Mouse (Mus musculus): ENCODE data around the gene Spta1. TPM values are rescaled to one million over a fixed set of nuclear protein-coding genes. Genes with fewer than 3 reads are reported as not detected.

Spta1 gene
- total RNA-seq (2012; rRNA removed): 39.1 and 43.5 TPM in 2 replicates
- polyA plus RNA-seq (2012; ENCODE audit: insufficient read depth in 1 of 2, insufficient read length in 2 of 2, low read depth in 1 of 2, low replicate concordance in 2 of 2, missing spikeins in 1 of 2): 10 to 100 TPM; 46.1 to 98.0 TPM

DNA sequence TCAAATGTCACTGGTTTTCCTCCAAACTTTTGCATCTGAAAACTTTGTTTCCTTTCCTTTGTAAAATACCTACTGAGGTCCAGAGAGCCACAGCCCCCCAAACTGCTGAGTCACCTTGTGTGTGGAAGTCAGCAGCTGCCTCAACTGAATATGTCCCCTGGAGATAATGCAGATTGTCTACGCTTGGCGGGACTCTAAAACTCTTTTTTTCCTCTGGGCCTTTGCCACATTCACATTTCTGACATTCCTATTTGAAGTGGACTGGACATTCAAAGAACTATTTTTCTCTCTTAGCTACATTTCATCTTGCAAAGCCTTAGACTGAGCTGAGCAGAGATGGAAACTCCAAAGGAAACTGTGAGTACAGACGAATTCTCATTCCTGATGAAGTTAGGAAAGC lies at the start of gene Spta1:
Spta1 (plus strand) TSS at position 172 of the 400 bp plus-strand sequence.
- Histone ChIP-seq H3K27ac (ENCODE audit: control insufficient read depth, low read depth, low read length) (peak within 1 kb of the TSS; percentile 96), H3K9me3 (replicated peaks; ENCODE audit: insufficient read depth, low read length) (no peaks in the 10 kb centered on the region), H3K4me1 (ENCODE audit: control insufficient read depth in 1 of 2, insufficient read depth in 2 of 2, low read length in 2 of 2) (peaks cover 7% of the 10 kb centered on the region in 2 experiments), H3K4me3 (ENCODE audit: control insufficient read depth in 1 of 2, insufficient read depth in 1 of 2, low read depth in 2 of 2, low read length in 2 of 2) (peak within 1 kb of the TSS; percentile 63 to 96), H3K36me3 (ENCODE audit: control insufficient read depth in 1 of 2, insufficient read depth in 2 of 2, low read length in 2 of 2) (peaks cover 16 to 19% of the 10 kb centered on the region in 2 experiments), H3K9ac (ENCODE audit: control insufficient read depth, low read depth, low read length, poor library complexity, severe bottlenecking) (peak within 1 kb of the TSS; percentile 82), H3K27me3 (ENCODE audit: control insufficient read depth in 1 of 2, insufficient read depth in 2 of 2, low read length in 2 of 2) (no peaks in the 10 kb centered on the region), H3K79me2 (ENCODE audit: control insufficient read depth, insufficient read depth, low read length, poor library complexity) (peaks cover 10% of the 10 kb centered on the region)
- DNase-seq (ENCODE audit: low read depth, low spot score): peak; percentile 90
- TF ChIP-seq NELFE (IDR thresholded peaks at IDR 0.05; ENCODE audit: low read depth, low read length) (0 out of 2 replicates have a peak, but pooled peaks have one; percentile 32), TAL1 (IDR thresholded peaks at IDR 0.05; ENCODE audit: low read length) (peak; percentile 87), CTCF (IDR thresholded peaks at IDR 0.05 in 2 of 3, conservative IDR thresholded peaks at IDR 0.05 in 1 of 3; ENCODE audit: control insufficient read depth in 1 of 3, insufficient read depth in 1 of 3, low read depth in 2 of 3, low read length in 3 of 3, poor library complexity in 1 of 3, severe bottlenecking in 1 of 3) (no peak), MXI1 (IDR thresholded peaks at IDR 0.05; ENCODE audit: low read depth, low read length) (peak; percentile 61; the same call in 1 of the 2 replicates), MAZ (IDR thresholded peaks at IDR 0.05; ENCODE audit: low read depth, low read length) (no peak), ZNF384 (IDR thresholded peaks at IDR 0.05; ENCODE audit: low read depth, low read length) (peak; percentile 43; the same call in 1 of the 2 replicates), ELF1 (IDR thresholded peaks at IDR 0.05; ENCODE audit: low read depth, low read length) (no peak), MAFK (IDR thresholded peaks at IDR 0.05; ENCODE audit: borderline replicate concordance, low read depth, low read length) (peak; percentile 91), HCFC1 (IDR thresholded peaks at IDR 0.05; ENCODE audit: low read depth, low read length) (peak; percentile 17; the same call in 1 of the 2 replicates), GATA1 (IDR thresholded peaks at IDR 0.05; ENCODE audit: low read depth, low read length) (peak; percentile 89), ETS1 (IDR thresholded peaks at IDR 0.05; ENCODE audit: low read depth, low read length) (peak; percentile 94), CHD1 (IDR thresholded peaks at IDR 0.05; ENCODE audit: low read depth, low read length) (no peak), MYC (IDR thresholded peaks at IDR 0.05; ENCODE audit: low read depth, low read length) (no peak), UBTF (IDR thresholded peaks at IDR 0.05; ENCODE audit: borderline replicate concordance, insufficient read depth, low read depth, low read length) (0 out of 2 replicates have a peak, but pooled peaks have one; percentile 48), EP300 (IDR thresholded peaks at IDR 0.05; ENCODE audit: low read depth in 1 of 2, low read length in 2 of 2) (peak; percentile 93 to 94), MYB (IDR thresholded peaks at IDR 0.05; ENCODE audit: low read depth, low read length) (peak; percentile 68), E2F4 (IDR thresholded peaks at IDR 0.05; ENCODE audit: borderline replicate concordance, low read depth, low read length) (peak; percentile 89), RCOR1 (IDR thresholded peaks at IDR 0.05; ENCODE audit: low read depth, low read length) (peak; percentile 85), GABPA (IDR thresholded peaks at IDR 0.05; ENCODE audit: low read depth, low read length) (peak; percentile 97), ZC3H11A (IDR thresholded peaks at IDR 0.05; ENCODE audit: low read depth, low read length) (no peak), SIN3A (IDR thresholded peaks at IDR 0.05; ENCODE audit: low read length) (peak; percentile 90), JUND (IDR thresholded peaks at IDR 0.05; ENCODE audit: low read depth, low read length) (peak; percentile 38; the same call in 1 of the 2 replicates), TCF12 (IDR thresholded peaks at IDR 0.05; ENCODE audit: low read depth, low read length) (peak; percentile 94), TBP (IDR thresholded peaks at IDR 0.05; ENCODE audit: low read depth, low read length) (peak; percentile 82)

All from MEL (cell line).